Mouse (Mus musculus) layer of hippocampus, adult 18-20 months (tissue): ENCODE measurements around the gene Myh9. TPM values are rescaled to one million over a fixed set of nuclear protein-coding genes. Genes with fewer than 3 reads are reported as not detected.

Experiments
- DNase-seq, 2 experiments: peaks; one replicate each; pipeline ENCODE4 v3.0.0; 2022; ENCODE audit warnings: low spot score in 2 of 2
- total RNA-seq, 2 experiments: library from RNA; stranded (reverse); gene quantifications; 2 replicates each; pipeline ENCODE4 v1.2.3; 2021

Gene Myh9
- total RNA-seq, 2 experiments from 2014 or later: 86.7 to 88.3 TPM

GRCm38 (mm10) chr15:77810416-77811098 lies 31.4 kb downstream of the Myh9 start:
- peak in 1 of 2 experiments; percentile 26 for DNase-seq

GRCm38 (mm10) chr15:77809434-77809833 lies 32.5 kb downstream of the Myh9 start:
- no peak for DNase-seq

GRCm38 (mm10) chr15:77807264-77807585 lies 34.8 kb downstream of the Myh9 start:
- no peak for DNase-seq

GRCm38 (mm10) chr15:77806565-77807263 lies 35.3 kb downstream of the Myh9 start:
- DNase-seq: no peak

GRCm38 (mm10) chr15:77805657-77806056 lies 36.3 kb downstream of the Myh9 start:
- peak in 1 of 2 experiments; percentile 53 for DNase-seq

GRCm38 (mm10) chr15:77804949-77805348 lies 37.0 kb downstream of the Myh9 start:
- DNase-seq: no peak

GRCm38 (mm10) chr15:77804460-77804859 lies 37.5 kb downstream of the Myh9 start:
- DNase-seq: no peak

GRCm38 (mm10) chr15:77803747-77804146 lies 38.2 kb downstream of the Myh9 start:
- DNase-seq: no peak

GRCm38 (mm10) chr15:77802992-77803391 lies 39.0 kb downstream of the Myh9 start:
- DNase-seq: no peak

- DNase-seq: no peak
Observed at GRCm38 (mm10) chr15:77801188-77801587, 40.8 kb downstream of the Myh9 start.

- peak in 1 of 2 experiments; percentile 45 for DNase-seq
Observed at GRCm38 (mm10) chr15:77800511-77800910, 41.5 kb downstream of the Myh9 start.

GRCm38 (mm10) chr15:77799491-77800474 lies 42.2 kb downstream of the Myh9 start:
- no peak for DNase-seq

GRCm38 (mm10) chr15:77798664-77799490 lies 43.1 kb downstream of the Myh9 start:
- DNase-seq: peak in 1 of 2 experiments; percentile 43

GRCm38 (mm10) chr15:77797609-77798411 lies 44.2 kb downstream of the Myh9 start:
- DNase-seq: no peak

GRCm38 (mm10) chr15:77796409-77797035 lies 45.5 kb downstream of the Myh9 start:
- DNase-seq: no peak

GRCm38 (mm10) chr15:77794908-77795356 lies 47.0 kb downstream of the Myh9 start:
- no peak for DNase-seq

- no peak for DNase-seq
Observed at GRCm38 (mm10) chr15:77794138-77794907, 47.7 kb downstream of the Myh9 start.

- DNase-seq: peak; percentile 79 to 86
Observed at GRCm38 (mm10) chr15:77793554-77793953, 48.4 kb downstream of the Myh9 start.

- no peak for DNase-seq
Observed at GRCm38 (mm10) chr15:77793094-77793493, 48.9 kb downstream of the Myh9 start.
